Mouse (Mus musculus) C2C12 (cell line): ENCODE results near the gene Igsf9b.

Experiments
- CTCF ChIP-seq: IDR thresholded peaks from one replicate; pipeline ENCODE4 v1.5.1; 2011; ENCODE audit not compliant: control insufficient read depth, insufficient read depth, insufficient read length
- MYOG ChIP-seq: IDR thresholded peaks from one replicate; pipeline ENCODE4 v1.6.1; 2011; ENCODE audit not compliant: control insufficient read depth, insufficient read length; ENCODE audit errors: extremely low read depth
- USF1 ChIP-seq: IDR thresholded peaks from one replicate; pipeline ENCODE4 v1.6.1; 2011; ENCODE audit warnings: low read depth, mild to moderate bottlenecking, control low read depth, moderate library complexity

- TF ChIP-seq CTCF (no peak), USF1 (no peak), MYOG (no peak)
Observed at GRCm38 (mm10) chr9:27287419-27287818, 11.6 kb upstream of the Igsf9b start.
